Mouse (Mus musculus) liver, embryonic 13.5 days (tissue): ENCODE data around the gene Apopt1. TPM values are rescaled to one million over a fixed set of nuclear protein-coding genes. Genes with fewer than 3 reads are reported as not detected.

Experiments used
- ATAC-seq: fragments of 200-750 bp; cut with Nextera tagmentation; 2 replicates; pipeline ENCODE4 v1.8.0; 2017; ENCODE audit warnings: low read depth, mild to moderate bottlenecking, moderate number of reproducible peaks, moderate library complexity
- DNase-seq: peaks from one replicate; pipeline ENCODE4 v3.0.0; 2022
- H3K27ac ChIP-seq: fragments of 300-500 bp; sonication (generic); 2 replicates; pipeline ENCODE4 v1.5.1; 2015; ENCODE audit warnings: moderate library complexity, mild to moderate bottlenecking, inconsistent platforms
- H3K27me3 ChIP-seq: fragments of 300-500 bp; sonication (generic); 2 replicates; pipeline ENCODE4 v1.6.1; 2015; ENCODE audit warnings: mild to moderate bottlenecking, inconsistent platforms
- H3K36me3 ChIP-seq: fragments of 300-500 bp; sonication (generic); 2 replicates; pipeline ENCODE4 v1.6.1; 2015; ENCODE audit warnings: mild to moderate bottlenecking, inconsistent platforms
- H3K4me1 ChIP-seq: fragments of 300-500 bp; sonication (generic); replicated peaks from 2 replicates; pipeline ENCODE4 v1.6.1; 2015; ENCODE audit warnings: inconsistent platforms
- H3K4me2 ChIP-seq: fragments of 300-500 bp; sonication (generic); 2 replicates; pipeline ENCODE4 v1.6.1; 2015; ENCODE audit warnings: inconsistent platforms, mild to moderate bottlenecking, moderate library complexity
- H3K4me3 ChIP-seq: fragments of 300-500 bp; sonication (generic); replicated peaks from 2 replicates; pipeline ENCODE4 v1.5.1; 2015; ENCODE audit warnings: mild to moderate bottlenecking, inconsistent platforms
- H3K9ac ChIP-seq: fragments of 300-500 bp; sonication (generic); 2 replicates; pipeline ENCODE4 v1.6.1; 2015; ENCODE audit warnings: mild to moderate bottlenecking, inconsistent platforms
- H3K9me3 ChIP-seq: fragments of 300-500 bp; sonication (generic); replicated peaks from 2 replicates; pipeline ENCODE4 v1.6.1; 2016; ENCODE audit warnings: inconsistent platforms
- WGBS: fragments of 180-500 bp; shearing (Covaris S2); methylation state at CpG from one replicate; pipeline ENCODE4 v1.1.7; 2015; ENCODE audit not compliant: insufficient replicate concordance; 5-methylcytosine and 5-hydroxymethylcytosine counted together
- polyA plus RNA-seq: library from polyadenylated mRNA; unstranded; fragments of >200 nt; fragmentation: Nextera tagmentation; extraction: Ambion mirVana; gene quantifications from 2 replicates; pipeline ENCODE4 v1.2.1, GENCODE M21; 2015

Apopt1 gene
- polyA plus RNA-seq, 1 experiment from 2014 or later, result 28.8 TPM

DNA sequence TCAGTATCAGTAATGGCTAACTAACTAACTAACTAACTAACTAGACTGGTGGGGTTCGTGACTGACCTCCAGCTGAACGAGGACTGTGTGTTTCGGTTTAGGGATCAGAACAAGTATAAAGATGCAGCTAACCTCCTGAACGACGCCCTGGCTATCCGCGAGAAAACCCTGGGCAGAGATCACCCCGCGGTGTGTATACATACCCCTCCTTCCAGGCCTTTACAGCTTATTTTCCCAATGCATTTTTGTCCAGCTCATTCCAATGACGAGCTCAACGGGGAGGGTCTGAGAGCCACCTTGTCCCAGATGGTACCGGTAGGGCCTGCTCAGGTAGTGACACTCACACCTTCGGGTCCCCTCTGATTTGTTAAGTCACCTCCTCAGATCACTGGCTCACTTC is 64.9 kb downstream of the Apopt1 start:
- Histone ChIP-seq H3K9ac (no peak overlapping the region), H3K4me1 (no peaks in the 10 kb centered on the region), H3K4me3 (no peak overlapping the region), H3K9me3 (no peaks in the 10 kb centered on the region), H3K27me3 (no peaks in the 10 kb centered on the region), H3K4me2 (no peak overlapping the region), H3K27ac (no peak overlapping the region), H3K36me3 (peaks cover 98% of the 10 kb centered on the region)
- ATAC-seq (no peak), DNase-seq (no peak)
- 86% methylated on average over 13 of the region's 13 CpGs for WGBS

DNA sequence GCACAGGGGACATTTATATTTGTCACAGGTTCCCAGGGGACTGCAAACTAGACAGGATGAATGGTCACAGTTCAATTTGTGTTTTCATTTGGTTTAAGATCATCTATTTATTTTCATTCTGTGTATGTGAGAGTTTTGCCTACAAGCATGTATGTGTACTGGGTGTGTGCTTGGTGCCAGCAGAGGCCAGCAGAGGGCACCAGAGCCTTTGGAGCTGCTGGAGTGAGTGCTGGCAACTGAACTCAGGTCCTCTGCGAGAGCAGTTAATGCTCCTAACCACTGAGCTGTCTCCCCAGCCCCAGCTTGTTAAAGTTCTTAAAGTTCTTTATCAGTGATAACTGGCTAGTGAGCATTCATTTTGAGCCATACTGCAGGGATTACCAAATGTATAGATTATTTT is 66.5 kb downstream of the Apopt1 start:
- ATAC-seq (0 out of 2 replicates have a peak, but pooled peaks have one; percentile 6), DNase-seq (no peak)
- Histone ChIP-seq H3K36me3 (peaks cover 95% of the 10 kb centered on the region), H3K9me3 (no peaks in the 10 kb centered on the region), H3K27ac (no peak overlapping the region), H3K4me2 (no peak overlapping the region), H3K9ac (no peak overlapping the region), H3K4me3 (no peak overlapping the region), H3K27me3 (no peaks in the 10 kb centered on the region), H3K4me1 (0 out of 2 replicates have a peak, but pooled peaks cover 7% of the 10 kb centered on the region)
- 97% methylated on average over 1 of the region's 1 CpGs for WGBS

DNA sequence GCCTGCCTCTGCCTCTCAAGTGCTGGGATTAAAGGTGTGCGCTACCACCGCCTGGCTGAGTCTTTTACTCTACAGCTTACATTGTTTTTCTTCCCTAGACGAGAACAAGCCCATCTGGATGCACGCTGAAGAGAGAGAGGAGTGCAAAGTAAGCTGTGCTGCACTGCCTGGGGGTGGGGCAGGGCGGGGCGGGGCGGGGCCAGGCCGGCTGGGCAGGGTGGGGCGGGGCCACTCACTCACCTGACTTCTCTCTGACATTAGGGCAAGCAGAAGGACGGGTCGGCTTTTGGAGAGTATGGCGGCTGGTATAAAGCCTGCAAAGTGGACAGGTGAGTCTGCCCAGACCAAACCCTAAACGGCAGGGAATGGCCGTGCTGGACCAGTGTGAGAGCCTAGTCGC is 72.1 kb downstream of the Apopt1 start:
- H3K27me3 ChIP-seq, result no peaks in the 10 kb centered on the region
- H3K9ac ChIP-seq, result no peak overlapping the region
- 58% methylated on average over 15 of the region's 15 CpGs for WGBS
- peaks cover 49% of the 10 kb centered on the region for H3K4me1 ChIP-seq
- no peak overlapping the region for H3K4me3 ChIP-seq
- no peaks in the 10 kb centered on the region for H3K9me3 ChIP-seq
- H3K27ac ChIP-seq, result no peak overlapping the region
- ATAC-seq (no peak), DNase-seq (no peak)
- H3K36me3 ChIP-seq, result peaks cover 94% of the 10 kb centered on the region
- H3K4me2 ChIP-seq, result no peak overlapping the region

DNA sequence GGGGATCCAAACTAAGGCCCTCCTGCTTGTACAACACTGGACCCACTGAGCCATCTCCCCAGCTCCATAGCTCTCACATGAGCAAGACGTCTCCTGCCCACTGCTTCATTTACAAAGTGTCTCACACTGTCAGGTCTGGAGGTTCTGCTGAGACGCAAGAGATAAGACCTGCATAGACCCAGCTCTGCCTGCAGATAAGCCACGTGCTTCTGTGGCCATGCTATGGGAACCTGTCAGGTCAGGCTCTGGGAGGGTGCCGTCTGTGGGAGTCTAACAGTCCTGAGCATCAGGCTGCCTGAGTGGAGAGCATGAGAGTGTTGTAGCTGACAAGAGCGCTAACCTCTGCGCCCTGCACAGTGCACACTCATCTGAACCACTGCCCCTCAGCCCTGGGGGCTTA is 74.0 kb downstream of the Apopt1 start:
- no peaks in the 10 kb centered on the region for H3K9me3 ChIP-seq
- ATAC-seq (peak; percentile 74), DNase-seq (peak; percentile 44)
- peaks cover 54% of the 10 kb centered on the region for H3K4me1 ChIP-seq
- no peak overlapping the region for H3K4me2 ChIP-seq
- H3K36me3 ChIP-seq, result peaks cover 92% of the 10 kb centered on the region
- H3K27me3 ChIP-seq, result no peaks in the 10 kb centered on the region
- no peak overlapping the region for H3K4me3 ChIP-seq
- 0 out of 2 replicates have a peak overlapping the region, but pooled peaks have one; percentile 40 for H3K27ac ChIP-seq
- WGBS, result 36% methylated on average over 6 of the region's 6 CpGs
- H3K9ac ChIP-seq, result no peak overlapping the region

DNA sequence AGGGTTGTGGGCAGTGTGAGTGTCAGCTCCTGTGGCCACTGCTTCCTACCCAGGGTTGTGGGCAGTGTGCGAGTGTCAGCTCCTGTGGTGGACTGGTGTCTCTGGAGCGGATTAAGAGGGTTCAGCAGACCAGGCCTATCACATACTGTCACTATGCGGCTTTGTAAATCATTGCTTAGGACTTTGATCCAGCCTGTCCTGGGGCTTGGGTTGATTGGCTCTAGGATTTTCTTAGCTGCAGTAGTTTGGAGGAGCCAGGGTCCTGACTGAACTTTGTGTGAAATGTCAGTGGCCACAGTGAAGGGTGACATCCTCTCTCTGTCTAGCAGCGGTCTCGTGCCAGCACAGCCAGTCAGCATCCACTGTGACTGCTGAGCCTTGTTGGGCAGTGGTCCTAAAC is 77.0 kb downstream of the Apopt1 start:
- H3K4me3 ChIP-seq, result no peak overlapping the region
- WGBS, result 81% methylated on average over 5 of the region's 5 CpGs
- H3K36me3 ChIP-seq, result peaks cover 97% of the 10 kb centered on the region
- H3K4me2 ChIP-seq, result no peak overlapping the region
- DNase-seq (no peak), ATAC-seq (peak; percentile 46)
- peaks cover 55% of the 10 kb centered on the region for H3K4me1 ChIP-seq
- H3K27ac ChIP-seq, result peak overlapping the region; percentile 72
- no peaks in the 10 kb centered on the region for H3K27me3 ChIP-seq
- H3K9ac ChIP-seq, result no peak overlapping the region
- no peaks in the 10 kb centered on the region for H3K9me3 ChIP-seq

DNA sequence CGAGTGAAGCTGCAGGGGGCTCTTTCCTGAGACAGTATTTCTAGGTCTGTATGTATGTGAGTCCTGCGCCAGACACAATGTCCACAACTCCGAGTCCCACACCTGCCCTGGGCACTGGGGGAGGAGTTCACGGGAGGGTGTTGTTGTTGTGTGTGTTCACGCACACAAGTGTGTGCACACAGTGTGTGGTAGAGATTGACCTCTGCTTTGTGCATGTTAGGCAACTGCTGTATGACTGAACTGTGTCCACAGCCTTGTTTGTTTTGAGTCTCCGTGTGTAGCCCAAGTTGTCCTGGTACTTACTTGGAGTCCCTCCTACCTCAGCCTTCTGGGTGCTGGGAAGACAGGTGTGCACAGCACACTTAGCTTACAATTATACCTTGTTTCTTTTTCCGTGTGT is 77.6 kb downstream of the Apopt1 start:
- no peak overlapping the region for H3K9ac ChIP-seq
- H3K36me3 ChIP-seq, result peaks cover 97% of the 10 kb centered on the region
- H3K4me3 ChIP-seq, result no peak overlapping the region
- H3K4me2 ChIP-seq, result no peak overlapping the region
- DNase-seq, result no peak
- WGBS, result 72% methylated on average over 7 of the region's 7 CpGs
- no peak for ATAC-seq
- no peaks in the 10 kb centered on the region for H3K9me3 ChIP-seq
- peaks cover 51% of the 10 kb centered on the region for H3K4me1 ChIP-seq
- peak overlapping the region; percentile 72 for H3K27ac ChIP-seq
- H3K27me3 ChIP-seq, result no peaks in the 10 kb centered on the region

DNA sequence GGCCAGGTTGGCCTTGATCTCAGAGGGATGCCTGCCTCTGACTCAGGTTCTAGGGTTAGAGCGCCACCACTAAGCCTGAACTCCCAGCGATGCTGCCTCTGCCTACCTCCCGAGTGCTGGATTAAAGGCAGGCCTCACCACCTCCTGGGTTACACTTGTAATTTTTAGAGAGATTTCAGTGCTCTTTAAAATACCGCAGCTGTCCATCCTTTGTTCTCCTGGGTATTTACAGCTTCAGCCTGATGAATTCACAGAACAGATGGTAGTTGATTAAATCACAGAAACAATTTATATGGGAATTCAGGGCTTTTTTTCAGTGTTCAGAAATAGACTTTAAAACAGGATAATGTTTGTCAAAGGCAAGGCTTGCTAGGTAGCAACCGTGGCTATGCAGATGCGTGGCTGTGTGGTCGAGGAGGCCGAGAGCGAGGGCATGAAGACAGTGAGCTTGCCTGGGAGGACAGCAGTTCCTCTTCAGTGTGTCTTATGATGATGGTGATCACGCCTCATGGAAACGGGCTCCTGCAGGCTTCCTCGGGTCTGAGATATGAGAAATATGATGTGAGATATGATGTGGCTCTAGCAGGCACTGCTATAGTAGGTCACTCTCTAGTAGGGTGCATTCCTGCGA is 78.5 kb downstream of the Apopt1 start:
- Histone ChIP-seq H3K4me2 (no peak overlapping the region), H3K9me3 (no peaks in the 10 kb centered on the region), H3K4me1 (peaks cover 42% of the 10 kb centered on the region), H3K4me3 (no peak overlapping the region), H3K27ac (no peak overlapping the region), H3K27me3 (no peaks in the 10 kb centered on the region), H3K36me3 (peaks cover 97% of the 10 kb centered on the region), H3K9ac (no peak overlapping the region)
- ATAC-seq (no peak), DNase-seq (no peak)
- 84% methylated on average over 13 of the region's 13 CpGs for WGBS

DNA sequence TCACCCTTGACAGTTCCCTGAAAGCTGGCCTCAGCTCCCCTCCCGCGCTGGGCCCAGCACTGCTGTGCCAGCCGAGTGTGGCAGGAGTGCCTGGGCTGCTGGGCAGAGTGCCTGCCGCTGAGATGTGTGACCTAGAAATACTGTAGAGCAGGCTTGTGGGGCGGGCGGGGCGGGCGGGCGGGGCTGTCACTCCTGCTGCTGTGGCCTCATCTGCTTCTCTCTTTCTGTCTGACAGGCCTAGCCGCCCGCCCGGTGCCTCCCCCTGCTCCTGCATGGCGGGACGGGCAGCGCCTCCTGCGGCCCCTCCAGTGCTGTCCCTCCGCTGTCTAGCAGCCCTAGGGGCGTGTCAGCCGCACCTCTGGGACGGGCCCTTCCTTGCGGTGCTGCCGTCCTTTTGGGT is 81.0 kb downstream of the Apopt1 start:
- no peak overlapping the region for H3K4me3 ChIP-seq
- no peaks in the 10 kb centered on the region for H3K9me3 ChIP-seq
- 41% methylated on average over 22 of the region's 22 CpGs for WGBS
- ATAC-seq (peak; percentile 69), DNase-seq (peak; percentile 44)
- no peak overlapping the region for H3K27ac ChIP-seq
- H3K27me3 ChIP-seq, result no peaks in the 10 kb centered on the region
- peaks cover 94% of the 10 kb centered on the region for H3K36me3 ChIP-seq
- H3K9ac ChIP-seq, result 0 out of 2 replicates have a peak overlapping the region, but pooled peaks have one; percentile 31
- no peak overlapping the region for H3K4me2 ChIP-seq
- peaks cover 27% of the 10 kb centered on the region for H3K4me1 ChIP-seq

DNA sequence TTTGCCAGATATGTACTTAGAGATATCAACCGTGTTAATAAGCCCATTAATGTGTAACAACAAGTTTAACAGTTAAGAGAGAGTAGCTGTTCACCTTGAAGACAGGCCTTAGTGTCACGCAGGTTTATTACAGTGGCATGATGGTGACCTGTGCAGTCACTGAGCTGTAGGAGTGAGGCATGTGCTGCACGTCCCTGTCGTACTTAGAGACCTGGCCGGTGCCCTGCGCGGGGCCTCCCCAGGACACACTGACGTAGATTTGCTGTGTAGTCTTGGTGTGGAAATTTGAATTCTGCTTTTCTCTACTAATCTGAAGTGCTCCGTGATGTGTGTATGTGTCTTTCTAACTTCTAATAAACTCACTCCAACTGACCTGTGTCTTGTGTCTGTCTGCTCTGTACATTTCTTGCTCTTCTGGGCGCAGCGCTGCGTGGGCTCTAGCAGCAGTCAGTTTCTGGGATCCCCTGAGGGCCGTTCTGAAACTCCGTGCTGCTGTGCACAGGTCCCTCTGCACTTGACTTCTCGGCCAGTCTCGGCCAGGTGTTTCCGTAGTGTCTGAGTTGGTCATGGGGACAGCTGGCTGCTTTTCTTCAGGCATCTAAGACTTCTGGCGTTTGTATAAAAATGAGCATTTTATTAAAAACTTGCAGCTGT is 81.6 kb downstream of the Apopt1 start:
- 90% methylated on average over 18 of the region's 18 CpGs for WGBS
- no peak overlapping the region for H3K27ac ChIP-seq
- no peak for ATAC-seq
- H3K4me1 ChIP-seq, result peaks cover 22% of the 10 kb centered on the region
- 0 out of 2 replicates have a peak overlapping the region, but pooled peaks have one; percentile 31 for H3K9ac ChIP-seq
- H3K4me2 ChIP-seq, result no peak overlapping the region
- no peaks in the 10 kb centered on the region for H3K27me3 ChIP-seq
- H3K36me3 ChIP-seq, result peaks cover 88% of the 10 kb centered on the region
- DNase-seq, result no peak
- H3K9me3 ChIP-seq, result no peaks in the 10 kb centered on the region
- no peak overlapping the region for H3K4me3 ChIP-seq

DNA sequence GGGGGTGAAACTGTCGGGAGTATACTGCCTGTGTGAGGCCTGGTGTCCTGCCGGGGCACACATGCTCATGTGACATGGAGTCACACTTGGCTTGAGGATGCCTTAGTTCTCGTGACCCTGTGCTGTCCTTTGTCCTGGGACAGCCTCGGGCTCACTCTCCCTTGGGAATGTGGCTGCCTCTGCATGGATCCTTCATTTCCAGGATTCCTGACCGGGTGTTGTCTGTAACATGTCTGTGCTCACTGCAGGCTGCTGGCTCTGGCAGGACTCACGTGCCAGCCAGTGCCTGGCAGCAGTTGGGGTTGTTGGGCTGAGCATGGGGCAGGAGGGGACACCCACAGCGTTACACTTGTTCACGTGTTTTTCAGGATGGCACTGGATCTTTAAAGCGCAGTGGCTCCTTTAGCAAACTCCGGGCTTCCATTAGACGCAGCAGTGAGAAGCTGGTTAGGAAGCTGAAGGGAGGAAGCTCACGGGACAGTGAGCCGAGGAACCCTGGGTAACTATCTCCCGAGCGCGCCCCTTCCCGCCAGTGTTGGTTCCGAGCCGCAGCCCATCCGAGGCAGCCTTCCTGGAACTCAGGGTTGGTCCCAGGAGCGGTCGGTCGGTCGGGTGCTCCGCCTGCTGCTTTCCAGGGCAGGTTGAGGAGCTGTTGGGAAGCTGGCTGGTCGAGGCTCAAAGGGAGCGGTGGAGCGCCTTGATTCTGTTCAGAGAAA is 82.3 kb downstream of the Apopt1 start:
- 89% methylated on average over 28 of the region's 28 CpGs for WGBS
- H3K27ac ChIP-seq, result no peak overlapping the region
- H3K9ac ChIP-seq, result no peak overlapping the region
- peaks cover 16% of the 10 kb centered on the region for H3K4me1 ChIP-seq
- no peaks in the 10 kb centered on the region for H3K9me3 ChIP-seq
- H3K27me3 ChIP-seq, result no peaks in the 10 kb centered on the region
- no peak for ATAC-seq
- H3K4me3 ChIP-seq, result no peak overlapping the region
- peaks cover 81% of the 10 kb centered on the region for H3K36me3 ChIP-seq
- H3K4me2 ChIP-seq, result no peak overlapping the region
- DNase-seq, result no peak

DNA sequence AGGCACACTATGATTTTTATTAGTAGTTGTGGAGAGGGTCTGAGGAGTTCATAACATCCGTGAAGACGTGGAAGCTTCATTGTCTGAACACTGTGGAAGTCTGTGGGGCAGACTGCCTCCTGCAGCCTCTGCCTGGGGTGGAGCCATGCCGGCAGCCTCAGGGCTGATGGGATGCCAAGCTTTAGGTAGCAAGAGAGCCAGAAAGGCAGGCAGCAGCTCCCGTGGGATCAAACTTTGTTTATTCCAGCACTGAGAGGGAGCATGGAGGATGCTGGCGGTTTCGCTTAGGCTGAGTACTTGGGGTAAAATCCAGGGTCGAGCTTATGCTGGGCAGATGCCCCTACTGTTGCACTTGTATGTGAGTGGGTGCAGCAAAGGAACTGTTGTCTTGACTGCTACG is 84.2 kb downstream of the Apopt1 start:
- no peak for ATAC-seq

More for the DNA sequence above, 84.2 kb downstream of the Apopt1 start:
- H3K9ac ChIP-seq, result no peak overlapping the region
- H3K27me3 ChIP-seq, result no peaks in the 10 kb centered on the region
- H3K9me3 ChIP-seq, result no peaks in the 10 kb centered on the region
- peaks cover 13% of the 10 kb centered on the region for H3K4me1 ChIP-seq
- no peak overlapping the region for H3K4me2 ChIP-seq
- no peak overlapping the region for H3K27ac ChIP-seq
- WGBS, result 83% methylated on average over 8 of the region's 8 CpGs
- peaks cover 76% of the 10 kb centered on the region for H3K36me3 ChIP-seq
- no peak for DNase-seq
- H3K4me3 ChIP-seq, result no peak overlapping the region
